Comparison of ENCODE assay signal across 15 mouse cellular contexts in genomic region chr1:40404682-40405081, GRCm38 (mm10). TPM values are rescaled to one million over a fixed set of nuclear protein-coding genes. Genes with fewer than 3 reads are reported as not detected.
DNase-seq lines count a peak whose midpoint lies in the region; ATAC-seq and TF ChIP-seq lines count a peak whose summit lies in the region.
"Had no signal": no experiment of that assay in that cellular context is flagged by ENCODE, and none has a peak within 500 bp of the region (broad histone marks: within the 10 kb centered on the region; RNA-seq: fewer than 3 reads in every experiment).

No protein-coding gene starts in this region.

- no peak overlapping the region for H3K27ac ChIP-seq in layer of hippocampus, adult 2 months
- peak overlapping the region; percentile 73 for H3K27ac ChIP-seq in macrophage
- H3K27ac ChIP-seq: embryonic facial prominence, embryonic 10.5 days; limb, embryonic 12.5 days; neural tube, embryonic 15.5 days had no signal

- TF ChIP-seq CTCF in layer of hippocampus, adult 2 months (conservative IDR thresholded peaks at IDR 0.05): no peak

- DNase-seq in frontal cortex, postnatal 14 days (ENCODE audit: low spot score in 2 of 2): no peak
- peak; percentile 15 for DNase-seq in layer of hippocampus, adult 9-11 months
- DNase-seq in layer of hippocampus, adult 2 months (ENCODE audit: low spot score in 2 of 2): no peak
- DNase-seq in brain, adult 2 months (ENCODE audit: low read depth, low spot score): peak; percentile 41
- DNase-seq in spleen, postnatal 10 days (ENCODE audit: low spot score in 2 of 2): no peak
- DNase-seq: cerebellum, postnatal 14 days; kidney, adult 9 months; lung, embryonic 14.5 days had no signal

- no peaks in the 10 kb centered on the region for H3K36me3 ChIP-seq in macrophage (ENCODE audit: inconsistent target)
- H3K36me3 ChIP-seq: embryonic facial prominence, embryonic 10.5 days; limb, embryonic 12.5 days; neural tube, embryonic 15.5 days had no signal

- WGBS in macrophage (ENCODE audit: missing documents): 37% methylated on average over 7 of the region's 7 CpGs

- peak; percentile 88 for ATAC-seq in frontal cortex, adult (ENCODE audit: low TSS enrichment)
- no peak for ATAC-seq in cerebellum, adult (ENCODE audit: insufficient number of reproducible peaks, low FRiP score, low TSS enrichment)
- ATAC-seq: Patski had no signal

- H3K4me3 ChIP-seq in layer of hippocampus, adult 2 months: no peak overlapping the region
- no peak overlapping the region for H3K4me3 ChIP-seq in macrophage (ENCODE audit: inconsistent target)
- H3K4me3 ChIP-seq: embryonic facial prominence, embryonic 10.5 days; limb, embryonic 12.5 days; neural tube, embryonic 15.5 days had no signal

- no peaks in the 10 kb centered on the region for H3K79me2 ChIP-seq in macrophage (ENCODE audit: inconsistent target)

RNA-seq across cellular contexts. Expression of gene Il1rl1, which starts 24.7 kb away (rescaled TPM):
- total RNA-seq in layer of hippocampus, adult 2 months (2021): under 1 TPM in 1 of 2 experiments, not detected in 1; 0.10 TPM
- 1 to 10 TPM in 3 of 26 experiments, under 1 TPM in 9, not detected in 14; 0.12 to 4.2 (median 0.48) TPM for total RNA-seq in macrophage (2018; cell fraction: chromatin; rRNA removed)
- total RNA-seq in macrophage (2018; cell fraction: cytosol; rRNA removed): under 1 TPM in 21 of 26 experiments, not detected in 5; 0.03 to 0.56 (median 0.22) TPM
- 1 to 10 TPM in 2 of 26 experiments, under 1 TPM in 15, not detected in 9; 0.10 to 1.1 (median 0.21) TPM for total RNA-seq in macrophage (2018; cell fraction: nucleus; rRNA removed)
- 0.26 to 0.40 TPM (median 0.39 TPM) in 3 replicates for polyA plus RNA-seq in macrophage (2018)

Comparison
In these comparisons a context has a peak if more than half of its experiments do, and no peak if none do; other contexts are left out.
1. DNase-seq: peak in layer of hippocampus, adult 9-11 months (single experiment) and brain, adult 2 months (single experiment); none in frontal cortex, postnatal 14 days (0 of 2), layer of hippocampus, adult 2 months (0 of 2) and spleen, postnatal 10 days (0 of 2).